Mouse (Mus musculus) ES-Bruce4 (cell line): ENCODE results near the gene Ntsr1. TPM values are rescaled to one million over a fixed set of nuclear protein-coding genes. Genes with fewer than 3 reads are reported as not detected.

Source experiments
- H3K27ac ChIP-seq: 2 replicates; pipeline ENCODE4 v1.5.1; 2012; ENCODE audit warnings: low read length, inconsistent platforms; ENCODE audit not compliant: insufficient read depth
- H3K27me3 ChIP-seq: 2 replicates; pipeline ENCODE4 v1.6.1; 2012; ENCODE audit warnings: mild to moderate bottlenecking, low read length, inconsistent platforms; ENCODE audit not compliant: control insufficient read depth, poor library complexity, insufficient read depth, severe bottlenecking
- H3K36me3 ChIP-seq: 2 replicates; pipeline ENCODE4 v1.6.1; 2012; ENCODE audit warnings: inconsistent platforms, mild to moderate bottlenecking, low read length, moderate library complexity; ENCODE audit not compliant: control insufficient read depth, poor library complexity, insufficient read depth, severe bottlenecking
- H3K4me1 ChIP-seq: one replicate; pipeline ENCODE4 v1.8.1; 2011; ENCODE audit warnings: low read length; ENCODE audit not compliant: control insufficient read depth, insufficient read depth
- H3K4me3 ChIP-seq: 2 replicates; pipeline ENCODE4 v1.5.1; 2011; ENCODE audit warnings: low read depth, mild to moderate bottlenecking, low read length
- H3K9ac ChIP-seq: 2 replicates; pipeline ENCODE4 v1.6.1; 2012; ENCODE audit warnings: low read depth, mild to moderate bottlenecking, inconsistent platforms; ENCODE audit not compliant: poor library complexity, severe bottlenecking
- H3K9me3 ChIP-seq: replicated peaks from 2 replicates; pipeline ENCODE4 v1.6.1; 2012; ENCODE audit warnings: mild to moderate bottlenecking, low read length, inconsistent platforms; ENCODE audit not compliant: control insufficient read depth, poor library complexity, insufficient read depth, severe bottlenecking
- CTCF ChIP-seq: IDR thresholded peaks from one replicate; pipeline ENCODE4 v1.8.1; 2011; ENCODE audit warnings: low read depth, low read length
- EP300 ChIP-seq: IDR thresholded peaks from 2 replicates; pipeline ENCODE4 v1.6.1; 2011; ENCODE audit warnings: low read depth, low read length; ENCODE audit not compliant: insufficient read depth
- POLR2A ChIP-seq: IDR thresholded peaks from one replicate; pipeline ENCODE4 v1.8.1; 2011; ENCODE audit warnings: low read length; ENCODE audit not compliant: insufficient read depth
- polyA plus RNA-seq: library from polyadenylated mRNA; stranded (reverse); fragments of >200 nt; gene quantifications from 2 replicates; pipeline ENCODE4 v1.2.4, GENCODE M21; 2011; ENCODE audit warnings: low read depth; ENCODE audit not compliant: missing spikeins, insufficient read depth, insufficient read length

The Ntsr1 gene
- polyA plus RNA-seq, 1 experiment, result not detected

DNA sequence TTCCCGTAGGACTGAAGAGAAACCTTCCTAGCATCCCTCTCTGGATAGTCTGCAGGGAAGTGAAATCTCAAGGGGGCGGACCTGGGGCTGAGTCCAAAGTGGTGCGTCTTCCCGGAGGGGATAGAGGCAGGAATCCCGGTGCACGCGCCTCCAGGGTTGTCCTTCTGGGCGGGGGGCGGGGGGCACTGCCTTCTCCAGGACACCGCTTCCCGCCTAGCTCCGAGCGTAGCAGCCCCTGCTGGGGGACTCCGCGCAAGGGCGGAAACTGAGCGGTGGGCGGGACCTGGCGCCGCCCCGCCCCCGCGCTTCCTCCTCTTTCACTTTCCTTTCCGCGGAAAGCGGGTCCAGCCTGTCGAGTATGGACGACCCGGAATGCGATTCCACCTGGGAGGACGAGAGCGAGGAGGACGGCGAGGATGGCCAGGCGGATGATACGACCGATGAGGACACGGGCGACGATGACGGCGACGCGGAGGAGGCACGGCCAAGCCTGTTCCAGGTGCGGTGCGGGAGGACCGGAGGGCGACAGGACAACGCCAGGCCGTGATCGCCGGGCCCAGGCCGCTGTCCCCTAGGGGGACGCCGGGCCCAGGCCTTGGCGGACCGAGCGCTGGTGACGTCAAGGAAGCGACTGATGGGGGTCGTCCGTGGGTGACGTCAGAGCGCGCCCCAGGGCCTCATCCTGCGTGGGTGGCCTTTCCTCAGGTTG is 89.5 kb downstream of the Ntsr1 start, which contains the start of gene Ogfr:
Gene Ogfr, plus strand, starts transcription at position 123 of the 709 bp plus-strand sequence.
- no peaks in the 10 kb centered on the region for H3K9me3 ChIP-seq
- H3K9ac ChIP-seq, result peak within 1 kb of the TSS; percentile 34
- H3K27ac ChIP-seq, result no peak within 1 kb of the TSS
- peak within 1 kb of the TSS; percentile 76 for H3K4me3 ChIP-seq
- H3K36me3 ChIP-seq, result peaks cover 18% of the 10 kb centered on the region
- H3K27me3 ChIP-seq, result no peaks in the 10 kb centered on the region
- no peaks in the 10 kb centered on the region for H3K4me1 ChIP-seq
- TF ChIP-seq EP300, result no peak
- TF ChIP-seq POLR2A, result no peak
- TF ChIP-seq CTCF, result no peak

Other genes with a start within 250 kb of the Ntsr1 start
- 1,612 and 1,632 TPM in 2 replicates for gene Rps21, start 242.6 kb upstream of the Ntsr1 start, polyA plus RNA-seq
- 13.2 and 14.5 TPM in 2 replicates for gene Cables2, start 226.5 kb upstream of the Ntsr1 start, polyA plus RNA-seq
- 1.7 and 1.8 TPM in 2 replicates for gene Rbbp8nl, start 210.1 kb upstream of the Ntsr1 start, polyA plus RNA-seq
- 0.53 TPM in 1 of 2 replicates, not detected in the other for gene Gata5, start 165.3 kb upstream of the Ntsr1 start, polyA plus RNA-seq
- 11.9 and 14.5 TPM in 2 replicates for gene Slco4a1, start 43.7 kb upstream of the Ntsr1 start, polyA plus RNA-seq
- 20.3 and 22.3 TPM in 2 replicates for gene Mrgbp, start 81.3 kb downstream of the Ntsr1 start, polyA plus RNA-seq
- gene Ogfr, start 89.3 kb downstream of the Ntsr1 start, polyA plus RNA-seq, result 47.3 and 56.6 TPM in 2 replicates
- gene Col9a3, start 97.8 kb downstream of the Ntsr1 start, polyA plus RNA-seq, result 1.9 and 3.7 TPM in 2 replicates
- gene Tcfl5, start 142.7 kb downstream of the Ntsr1 start, polyA plus RNA-seq, result 34.4 and 37.5 TPM in 2 replicates
- 62.5 and 67.8 TPM in 2 replicates for gene Dido1, start 210.0 kb downstream of the Ntsr1 start, polyA plus RNA-seq
- 78.5 and 81.4 TPM in 2 replicates for gene Gid8, start 210.1 kb downstream of the Ntsr1 start, polyA plus RNA-seq
- gene Slc17a9, start 225.3 kb downstream of the Ntsr1 start, polyA plus RNA-seq, result 20.2 and 22.6 TPM in 2 replicates